Mouse (Mus musculus): ENCODE data around the gene Ophn1. TPM values are rescaled to one million over a fixed set of nuclear protein-coding genes. Genes with fewer than 3 reads are reported as not detected.

The Ophn1 gene
- 2.7 and 3.1 TPM in 2 replicates for polyA plus RNA-seq (2012; rRNA removed)

- Histone ChIP-seq H3K36me3 (ENCODE audit: control insufficient read depth, insufficient read depth, low read length) (no peaks in the 10 kb centered on the region), H3K4me1 (ENCODE audit: control insufficient read depth, insufficient read depth, low read length) (no peaks in the 10 kb centered on the region), H3K27ac (ENCODE audit: insufficient read depth, low read depth, low read length) (peak within 1 kb of the TSS; percentile 58), H3K4me3 (ENCODE audit: insufficient read depth, low read depth, low read length) (peak within 1 kb of the TSS; percentile 92), H3K27me3 (replicated peaks; ENCODE audit: control insufficient read depth, insufficient read depth, low read length) (no peaks in the 10 kb centered on the region)
- 1% methylated on average over 45 of the region's 48 CpGs for WGBS
- peak; percentile 70 for DNase-seq
- TF ChIP-seq CTCF (conservative IDR thresholded peaks at IDR 0.05; ENCODE audit: insufficient read depth, insufficient read length, low read depth, low read length) = no peak
- no peak for TF ChIP-seq POLR2A (IDR thresholded peaks at IDR 0.05; ENCODE audit: low read depth, low read length)
Observed at GRCm38 (mm10) chrX:98890406-98891116, at the start of gene Ophn1. TSS of gene Ophn1 (minus strand) at chrX:98891025.

- Histone ChIP-seq H3K27ac (ENCODE audit: insufficient read depth, low read depth, low read length) (peak overlapping the region; percentile 96), H3K27me3 (replicated peaks; ENCODE audit: control insufficient read depth, insufficient read depth, low read length) (no peaks in the 10 kb centered on the region), H3K4me1 (ENCODE audit: control insufficient read depth, insufficient read depth, low read length) (0 out of 2 replicates have a peak, but pooled peaks cover 5% of the 10 kb centered on the region), H3K36me3 (ENCODE audit: control insufficient read depth, insufficient read depth, low read length) (no peaks in the 10 kb centered on the region), H3K4me3 (ENCODE audit: insufficient read depth, low read depth, low read length) (peak overlapping the region; percentile 95)
- under 1% methylated on average over 57 of the region's 57 CpGs for WGBS
- peak; percentile 96 for DNase-seq
- peak; percentile 32 for TF ChIP-seq POLR2A (IDR thresholded peaks at IDR 0.05; ENCODE audit: low read depth, low read length)
- peak; percentile 66 for TF ChIP-seq CTCF (conservative IDR thresholded peaks at IDR 0.05; ENCODE audit: insufficient read depth, insufficient read length, low read depth, low read length)
Observed at GRCm38 (mm10) chrX:98937555-98938294, 46.9 kb upstream of the Ophn1 start.

GRCm38 (mm10) chrX:98936707-98937554 is 46.1 kb upstream of the Ophn1 start:
- H3K27ac ChIP-seq (ENCODE audit: insufficient read depth, low read depth, low read length) = peak overlapping the region; percentile 96
- TF ChIP-seq CTCF (conservative IDR thresholded peaks at IDR 0.05; ENCODE audit: insufficient read depth, insufficient read length, low read depth, low read length) (no peak), POLR2A (IDR thresholded peaks at IDR 0.05; ENCODE audit: low read depth, low read length) (no peak)
- H3K36me3 ChIP-seq (ENCODE audit: control insufficient read depth, insufficient read depth, low read length) = no peaks in the 10 kb centered on the region
- 0 out of 2 replicates have a peak, but pooled peaks cover 5% of the 10 kb centered on the region for H3K4me1 ChIP-seq (ENCODE audit: control insufficient read depth, insufficient read depth, low read length)
- H3K27me3 ChIP-seq (replicated peaks; ENCODE audit: control insufficient read depth, insufficient read depth, low read length) = no peaks in the 10 kb centered on the region
- under 1% methylated on average over 66 of the region's 66 CpGs for WGBS
- peak; percentile 98 for DNase-seq
- H3K4me3 ChIP-seq (ENCODE audit: insufficient read depth, low read depth, low read length) = peak overlapping the region; percentile 95

- 89% methylated on average over 3 of the region's 3 CpGs for WGBS
- Histone ChIP-seq H3K4me3 (ENCODE audit: insufficient read depth, low read depth, low read length) (peak within 1 kb of the TSS; percentile 95), H3K27ac (ENCODE audit: insufficient read depth, low read depth, low read length) (peak within 1 kb of the TSS; percentile 33), H3K36me3 (ENCODE audit: control insufficient read depth, insufficient read depth, low read length) (no peaks in the 10 kb centered on the region), H3K27me3 (replicated peaks; ENCODE audit: control insufficient read depth, insufficient read depth, low read length) (no peaks in the 10 kb centered on the region), H3K4me1 (ENCODE audit: control insufficient read depth, insufficient read depth, low read length) (0 out of 2 replicates have a peak, but pooled peaks cover 5% of the 10 kb centered on the region)
- DNase-seq = no peak
- TF ChIP-seq CTCF (conservative IDR thresholded peaks at IDR 0.05; ENCODE audit: insufficient read depth, insufficient read length, low read depth, low read length) = no peak
- no peak for TF ChIP-seq POLR2A (IDR thresholded peaks at IDR 0.05; ENCODE audit: low read depth, low read length)
Observed at GRCm38 (mm10) chrX:98936101-98936500, 45.3 kb upstream of the Ophn1 start, which contains the start of gene Yipf6. TSS of gene Yipf6 (plus strand) at chrX:98936316.

GRCm38 (mm10) chrX:98919423-98919822 is 28.6 kb upstream of the Ophn1 start:
- TF ChIP-seq POLR2A (IDR thresholded peaks at IDR 0.05; ENCODE audit: low read depth, low read length) (no peak), CTCF (conservative IDR thresholded peaks at IDR 0.05; ENCODE audit: insufficient read depth, insufficient read length, low read depth, low read length) (peak; percentile 37; the same call in 1 of the 2 replicates)
- no peak overlapping the region for H3K4me3 ChIP-seq (ENCODE audit: insufficient read depth, low read depth, low read length)
- H3K4me1 ChIP-seq (ENCODE audit: control insufficient read depth, insufficient read depth, low read length) = no peaks in the 10 kb centered on the region
- H3K27me3 ChIP-seq (replicated peaks; ENCODE audit: control insufficient read depth, insufficient read depth, low read length) = no peaks in the 10 kb centered on the region
- DNase-seq = peak; percentile 53
- H3K27ac ChIP-seq (ENCODE audit: insufficient read depth, low read depth, low read length) = no peak overlapping the region
- 6% methylated on average over 6 of the region's 6 CpGs for WGBS
- H3K36me3 ChIP-seq (ENCODE audit: control insufficient read depth, insufficient read depth, low read length) = no peaks in the 10 kb centered on the region

GRCm38 (mm10) chrX:98908910-98909309 is 18.1 kb upstream of the Ophn1 start:
- no peak for TF ChIP-seq POLR2A (IDR thresholded peaks at IDR 0.05; ENCODE audit: low read depth, low read length)
- TF ChIP-seq CTCF (conservative IDR thresholded peaks at IDR 0.05; ENCODE audit: insufficient read depth, insufficient read length, low read depth, low read length) = no peak
- Histone ChIP-seq H3K36me3 (ENCODE audit: control insufficient read depth, insufficient read depth, low read length) (no peaks in the 10 kb centered on the region), H3K4me1 (ENCODE audit: control insufficient read depth, insufficient read depth, low read length) (no peaks in the 10 kb centered on the region), H3K27ac (ENCODE audit: insufficient read depth, low read depth, low read length) (no peak overlapping the region), H3K4me3 (ENCODE audit: insufficient read depth, low read depth, low read length) (no peak overlapping the region), H3K27me3 (replicated peaks; ENCODE audit: control insufficient read depth, insufficient read depth, low read length) (no peaks in the 10 kb centered on the region)
- DNase-seq = no peak
- 75% methylated on average over 1 of the region's 1 CpGs for WGBS
